24 mouse cellular contexts compared by ENCODE assay signal in the genomic region with DNA sequence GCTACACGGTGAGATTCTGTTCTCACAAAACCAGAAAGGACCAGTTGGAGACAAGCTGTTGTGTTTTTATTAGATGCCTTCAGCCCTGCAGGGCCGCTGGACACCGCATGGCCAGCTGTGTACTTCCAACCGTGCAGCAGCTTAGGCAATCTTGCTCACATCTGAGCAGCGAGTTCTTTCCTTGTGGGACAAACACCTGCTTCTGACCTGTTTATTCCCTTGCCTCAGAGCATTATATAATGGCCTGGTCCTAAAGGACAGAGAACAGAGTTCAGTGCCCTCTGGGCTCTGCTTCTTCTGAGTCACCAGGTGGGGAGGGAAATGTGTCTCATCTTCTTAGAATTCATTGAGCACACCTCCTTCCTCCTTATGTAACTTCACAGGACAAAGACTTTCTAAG. TPM values are rescaled to one million over a fixed set of nuclear protein-coding genes. Genes with fewer than 3 reads are reported as not detected.
DNase-seq lines count a peak whose midpoint lies in the region; ATAC-seq and TF ChIP-seq lines count a peak whose summit lies in the region.
"Had no signal": no experiment of that assay in that cellular context is flagged by ENCODE, and none has a peak within 500 bp of the region (broad histone marks: within the 10 kb centered on the region; RNA-seq: fewer than 3 reads in every experiment).

No protein-coding gene starts in this region.

- H3K27ac ChIP-seq in forebrain, embryonic 10.5 days, result 0 out of 2 replicates have a peak overlapping the region, but pooled peaks have one; percentile 4
- no peak overlapping the region for H3K27ac ChIP-seq in forebrain, postnatal 0 days (ENCODE audit: low read depth, low read length)
- peak overlapping the region; percentile 51 for H3K27ac ChIP-seq in kidney, adult 2 months (ENCODE audit: insufficient read depth, low read depth, low read length)
- H3K27ac ChIP-seq in kidney, embryonic 16.5 days (ENCODE audit: low read length), result no peak overlapping the region
- H3K27ac ChIP-seq in liver, postnatal 0 days (ENCODE audit: low read depth), result peak overlapping the region; percentile 60; the same call in 1 of the 2 replicates
- H3K27ac ChIP-seq: embryonic facial prominence, embryonic 13.5 days; forebrain, embryonic 13.5 days; heart, embryonic 10.5 days; hindbrain, embryonic 13.5 days had no signal

- no peak for TF ChIP-seq CTCF in forebrain, postnatal 0 days (IDR thresholded peaks at IDR 0.05; ENCODE audit: low read depth)
- peak; percentile 14; the same call in 1 of the 2 replicates for TF ChIP-seq CTCF in kidney, adult 2 months (conservative IDR thresholded peaks at IDR 0.05; ENCODE audit: insufficient read depth, insufficient read length, low read depth, low read length)
- no peak for TF ChIP-seq CTCF in liver, postnatal 0 days (IDR thresholded peaks at IDR 0.05; ENCODE audit: low read depth)

- no peak for ATAC-seq in forebrain, postnatal 0 days
- no peak for ATAC-seq in kidney, embryonic 16.5 days (ENCODE audit: low FRiP score, low TSS enrichment)
- peak; percentile 73 for ATAC-seq in liver, postnatal 0 days
- ATAC-seq: CD4-positive, CD25-positive, alpha-beta regulatory T cell, adult 4 months; forebrain, embryonic 13.5 days had no signal

- DNase-seq in forebrain, embryonic 10.5 days (ENCODE audit: extremely low spot score, low spot score), result no peak
- no peak for DNase-seq in forebrain, postnatal 0 days
- peak; percentile 91 for DNase-seq in kidney, adult 2 months
- DNase-seq in liver, postnatal 0 days, result no peak
- DNase-seq in liver, result no peak
- peak; percentile 52 for DNase-seq in yolk sac, embryonic 10.5 days (ENCODE audit: low spot score)
- no peak for DNase-seq in testis, postnatal 14 days (ENCODE audit: low spot score)
- DNase-seq: adrenal gland, adult 8-10 months; adrenal gland, postnatal 36 days; B cell, adult 2 months; cerebellum, adult 18-20 months; cerebellum, adult 9-11 months; cerebellum, postnatal 36 days; gastrocnemius, postnatal 36 days; heart, adult 18-20 months; heart, postnatal 10 days had no signal

- 85% methylated on average over 5 of the region's 5 CpGs for WGBS in forebrain, embryonic 10.5 days
- WGBS in forebrain, postnatal 0 days, result 74% methylated on average over 5 of the region's 5 CpGs
- 37% methylated on average over 5 of the region's 5 CpGs for WGBS in kidney, adult 2 months
- 81% methylated on average over 5 of the region's 5 CpGs for WGBS in kidney, embryonic 16.5 days
- 66% methylated on average over 5 of the region's 5 CpGs for WGBS in liver, postnatal 0 days (ENCODE audit: insufficient replicate concordance)

- peaks cover 65% of the 10 kb centered on the region for H3K36me3 ChIP-seq in forebrain, embryonic 10.5 days (replicated peaks)
- H3K36me3 ChIP-seq in forebrain, postnatal 0 days (ENCODE audit: insufficient read depth), result no peaks in the 10 kb centered on the region
- no peaks in the 10 kb centered on the region for H3K36me3 ChIP-seq in kidney, adult 2 months (ENCODE audit: control insufficient read depth, insufficient read depth, low read length)
- no peaks in the 10 kb centered on the region for H3K36me3 ChIP-seq in kidney, embryonic 16.5 days (ENCODE audit: insufficient read depth, low read length)
- no peaks in the 10 kb centered on the region for H3K36me3 ChIP-seq in liver, postnatal 0 days (replicated peaks; ENCODE audit: insufficient read depth, low read length)
- H3K36me3 ChIP-seq: embryonic facial prominence, embryonic 13.5 days; G1E; heart, embryonic 10.5 days; hindbrain, embryonic 13.5 days had no signal

- H3K4me2 ChIP-seq in forebrain, postnatal 0 days (ENCODE audit: low read depth), result no peak overlapping the region
- H3K4me2 ChIP-seq in kidney, embryonic 16.5 days (replicated peaks; ENCODE audit: low read depth, low read length), result no peak overlapping the region
- no peak overlapping the region for H3K4me2 ChIP-seq in liver, postnatal 0 days (ENCODE audit: low read depth, low read length)
- H3K4me2 ChIP-seq: embryonic facial prominence, embryonic 13.5 days; forebrain, embryonic 13.5 days; hindbrain, embryonic 13.5 days had no signal

- H3K4me1 ChIP-seq in forebrain, embryonic 10.5 days, result peaks cover 38% of the 10 kb centered on the region
- H3K4me1 ChIP-seq in forebrain, postnatal 0 days (ENCODE audit: insufficient read depth), result no peaks in the 10 kb centered on the region
- peaks cover 22% of the 10 kb centered on the region; the same call in 1 of the 2 replicates for H3K4me1 ChIP-seq in kidney, adult 2 months (ENCODE audit: control insufficient read depth, insufficient read depth, low read length)
- no peaks in the 10 kb centered on the region for H3K4me1 ChIP-seq in kidney, embryonic 16.5 days (ENCODE audit: insufficient read depth, low read length)
- peaks cover 16% of the 10 kb centered on the region; the same call in 1 of the 2 replicates for H3K4me1 ChIP-seq in liver, postnatal 0 days (ENCODE audit: insufficient read depth)
- H3K4me1 ChIP-seq: embryonic facial prominence, embryonic 13.5 days; heart, embryonic 10.5 days; hindbrain, embryonic 13.5 days had no signal

- no peak overlapping the region for H3K4me3 ChIP-seq in forebrain, embryonic 10.5 days
- H3K4me3 ChIP-seq in forebrain, postnatal 0 days (ENCODE audit: low read depth, low read length), result no peak overlapping the region
- no peak overlapping the region for H3K4me3 ChIP-seq in kidney, adult 2 months (ENCODE audit: insufficient read depth, low read depth, low read length)
- H3K4me3 ChIP-seq in kidney, embryonic 16.5 days (ENCODE audit: low read length), result no peak overlapping the region
- no peak overlapping the region for H3K4me3 ChIP-seq in liver, postnatal 0 days (ENCODE audit: low read depth, low read length)
- H3K4me3 ChIP-seq: embryonic facial prominence, embryonic 13.5 days; forebrain, embryonic 13.5 days; heart, embryonic 10.5 days; hindbrain, embryonic 13.5 days had no signal

- H3K27me3 ChIP-seq in forebrain, embryonic 10.5 days (ENCODE audit: poor library complexity, severe bottlenecking), result 0 out of 2 replicates have a peak, but pooled peaks cover 11% of the 10 kb centered on the region
- no peaks in the 10 kb centered on the region for H3K27me3 ChIP-seq in forebrain, postnatal 0 days (ENCODE audit: insufficient read depth, low read length)
- H3K27me3 ChIP-seq in kidney, adult 2 months (replicated peaks; ENCODE audit: control insufficient read depth, insufficient read depth, low read length), result no peaks in the 10 kb centered on the region
- H3K27me3 ChIP-seq in kidney, embryonic 16.5 days (ENCODE audit: insufficient read depth, low read length), result no peaks in the 10 kb centered on the region
- H3K27me3 ChIP-seq in liver, postnatal 0 days (ENCODE audit: insufficient read depth, low read length), result no peaks in the 10 kb centered on the region
- H3K27me3 ChIP-seq: embryonic facial prominence, embryonic 13.5 days; forebrain, embryonic 13.5 days; hindbrain, embryonic 13.5 days had no signal

- H3K9ac ChIP-seq in forebrain, postnatal 0 days, result no peak overlapping the region
- no peak overlapping the region for H3K9ac ChIP-seq in kidney, embryonic 16.5 days (replicated peaks; ENCODE audit: low read length)
- no peak overlapping the region for H3K9ac ChIP-seq in liver, postnatal 0 days (replicated peaks)
- H3K9ac ChIP-seq: embryonic facial prominence, embryonic 13.5 days; forebrain, embryonic 13.5 days; hindbrain, embryonic 13.5 days had no signal

- no peaks in the 10 kb centered on the region for H3K9me3 ChIP-seq in forebrain, embryonic 10.5 days
- no peaks in the 10 kb centered on the region for H3K9me3 ChIP-seq in forebrain, postnatal 0 days (ENCODE audit: low read length)
- no peaks in the 10 kb centered on the region for H3K9me3 ChIP-seq in kidney, embryonic 16.5 days (ENCODE audit: low read length)
- H3K9me3 ChIP-seq in liver, postnatal 0 days (ENCODE audit: low read length), result no peaks in the 10 kb centered on the region
- H3K9me3 ChIP-seq: embryonic facial prominence, embryonic 13.5 days; forebrain, embryonic 13.5 days; G1E; heart, embryonic 10.5 days; hindbrain, embryonic 13.5 days had no signal

- peak; percentile 60; the same call in 1 of the 2 replicates for TF ChIP-seq EP300 in liver, postnatal 0 days (IDR thresholded peaks at IDR 0.05; ENCODE audit: low read depth)

- TF ChIP-seq POLR2A in kidney, adult 2 months (IDR thresholded peaks at IDR 0.05; ENCODE audit: low read depth, low read length), result no peak

RNA-seq across cellular contexts. Expression of gene Gldc, which starts 12.4 kb away (rescaled TPM):
- 48.4 and 49.3 TPM in 2 replicates for polyA plus RNA-seq in forebrain, embryonic 10.5 days (2016; fragmentation: Nextera tagmentation; extraction: Ambion mirVana)
- total RNA-seq in forebrain, postnatal 0 days (2014; rRNA removed), result 10.5 and 12.7 TPM in 2 replicates
- 6.0 and 8.2 TPM in 2 replicates for polyA plus RNA-seq in forebrain, postnatal 0 days (2015; fragmentation: Nextera tagmentation; extraction: Ambion mirVana)
- 65.0 and 74.2 TPM in 2 replicates for polyA plus RNA-seq in kidney, adult 2 months (2012; rRNA removed)
- 10.3 and 10.9 TPM in 2 replicates for polyA plus RNA-seq in kidney, embryonic 16.5 days (2015; fragmentation: Nextera tagmentation; extraction: Ambion mirVana)
- 33.2 and 34.6 TPM in 2 replicates for polyA plus RNA-seq in liver, postnatal 0 days (2015; fragmentation: Nextera tagmentation; extraction: Ambion mirVana)
- total RNA-seq: gastrocnemius, postnatal 36 days; hematopoietic stem cell, adult 5-6 weeks had no signal
- polyA plus RNA-seq: G1E had no signal

Comparison
In these comparisons a context has a peak if more than half of its experiments do, and no peak if none do; other contexts are left out.
1. H3K27ac ChIP-seq: peak in forebrain, embryonic 10.5 days (single experiment), kidney, adult 2 months (single experiment) and liver, postnatal 0 days (single experiment); none in forebrain, postnatal 0 days (single experiment) and kidney, embryonic 16.5 days (single experiment).
2. DNase-seq: peak in kidney, adult 2 months (single experiment) and yolk sac, embryonic 10.5 days (single experiment); none in forebrain, embryonic 10.5 days (single experiment), forebrain, postnatal 0 days (single experiment), liver, postnatal 0 days (single experiment), liver (single experiment) and testis, postnatal 14 days (single experiment).